Mouse (Mus musculus) heart, postnatal 0 days (tissue): ENCODE results near the gene Mark4. TPM values are rescaled to one million over a fixed set of nuclear protein-coding genes. Genes with fewer than 3 reads are reported as not detected.

Experiments used
- ATAC-seq: fragments of 200-750 bp; cut with Nextera tagmentation; 2 replicates; pipeline ENCODE4 v1.8.0; 2017; ENCODE audit warnings: low read depth, moderate number of reproducible peaks, moderate library complexity; ENCODE audit not compliant: insufficient read depth
- DNase-seq: peaks from one replicate; pipeline ENCODE4 v3.0.0-alpha.2; 2016; ENCODE audit warnings: low spot score
- H3K27ac ChIP-seq: fragments of 300-500 bp; sonication (generic); 2 replicates; pipeline ENCODE4 v1.5.1; 2014; ENCODE audit warnings: low read depth, mild to moderate bottlenecking
- H3K27me3 ChIP-seq: fragments of 300-500 bp; sonication (generic); 2 replicates; pipeline ENCODE4 v1.6.1; 2014; ENCODE audit warnings: low read length, mixed read lengths; ENCODE audit not compliant: control insufficient read depth, insufficient read depth
- H3K36me3 ChIP-seq: fragments of 300-500 bp; sonication (generic); replicated peaks from 2 replicates; pipeline ENCODE4 v1.6.1; 2014; ENCODE audit warnings: low read length, mixed read lengths; ENCODE audit not compliant: control insufficient read depth, insufficient read depth
- H3K4me1 ChIP-seq: fragments of 300-500 bp; sonication (generic); 2 replicates; pipeline ENCODE4 v1.6.1; 2014; ENCODE audit warnings: antibody characterized with exemption; ENCODE audit not compliant: control insufficient read depth, insufficient read depth
- H3K4me2 ChIP-seq: fragments of 300-500 bp; sonication (generic); 2 replicates; pipeline ENCODE4 v1.6.1; 2014; ENCODE audit warnings: low read depth, mild to moderate bottlenecking, low read length, moderate library complexity
- H3K4me3 ChIP-seq: fragments of 300-500 bp; sonication (generic); 2 replicates; pipeline ENCODE4 v1.5.1; 2014; ENCODE audit warnings: low read depth, low read length
- H3K9ac ChIP-seq: fragments of 300-500 bp; sonication (generic); replicated peaks from 2 replicates; pipeline ENCODE4 v1.6.1; 2014; ENCODE audit warnings: low read depth, low read length, mixed read lengths
- H3K9me3 ChIP-seq: fragments of 300-500 bp; sonication (generic); replicated peaks from 2 replicates; pipeline ENCODE4 v1.6.1; 2016; ENCODE audit warnings: low read length; ENCODE audit not compliant: control insufficient read depth
- CTCF ChIP-seq: IDR thresholded peaks from 2 replicates; pipeline ENCODE4 v1.5.1; 2016; ENCODE audit warnings: antibody characterized with exemption, control low read depth, low read depth
- EP300 ChIP-seq: IDR thresholded peaks from 2 replicates; pipeline ENCODE4 v1.6.1; 2016; ENCODE audit warnings: antibody characterized with exemption, low read depth
- WGBS: fragments of 180-500 bp; shearing (Covaris S2); extraction: QIAGEN DNeasy Blood & Tissue Kit; methylation state at CpG from one replicate; pipeline ENCODE4 v1.1.7; 2014; 5-methylcytosine and 5-hydroxymethylcytosine counted together
- polyA plus RNA-seq: library from polyadenylated mRNA; unstranded; fragments of >200 nt; fragmentation: Nextera tagmentation; extraction: Ambion mirVana; gene quantifications from 2 replicates; pipeline ENCODE4 v1.2.1, GENCODE M21; 2015
- total RNA-seq: library from RNA; depleted of rRNA; stranded (reverse); fragments of >200 nt; gene quantifications from 2 replicates; pipeline ENCODE4 v1.2.3, GENCODE M21; 2014; ENCODE audit warnings: low replicate concordance

Mark4 gene
- total and polyA plus RNA-seq, 2 experiments from 2014 or later, result 5.6 to 26.4 TPM

DNA sequence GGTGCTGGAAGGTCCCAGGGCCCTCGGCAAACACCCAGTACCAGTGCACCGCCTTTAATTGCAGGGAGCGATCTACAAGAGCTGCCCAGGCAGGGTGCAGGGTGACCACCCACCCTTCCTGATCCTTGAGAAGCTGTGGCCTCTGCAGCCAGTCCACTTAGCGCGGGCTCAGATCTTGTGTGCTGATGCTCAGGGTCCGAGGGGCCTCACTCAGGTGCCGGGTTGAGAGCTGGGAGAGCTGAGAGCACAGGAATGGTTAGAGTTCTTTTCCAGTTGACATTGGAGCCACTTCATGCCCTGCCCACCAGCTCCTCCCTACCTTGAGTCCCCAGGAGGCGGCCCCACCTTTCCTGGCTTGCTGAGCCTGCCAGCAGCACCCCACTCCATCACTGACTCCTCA is 64.1 kb downstream of the Mark4 start:
- Histone ChIP-seq H3K4me3 (no peak overlapping the region), H3K27me3 (peaks cover 4% of the 10 kb centered on the region), H3K36me3 (peaks cover 59% of the 10 kb centered on the region), H3K9ac (no peak overlapping the region), H3K27ac (no peak overlapping the region), H3K9me3 (no peaks in the 10 kb centered on the region), H3K4me2 (no peak overlapping the region), H3K4me1 (no peaks in the 10 kb centered on the region)
- no peak for ATAC-seq
- 88% methylated on average over 8 of the region's 8 CpGs for WGBS
- TF ChIP-seq EP300 (no peak), CTCF (no peak)
- no peak for DNase-seq

DNA sequence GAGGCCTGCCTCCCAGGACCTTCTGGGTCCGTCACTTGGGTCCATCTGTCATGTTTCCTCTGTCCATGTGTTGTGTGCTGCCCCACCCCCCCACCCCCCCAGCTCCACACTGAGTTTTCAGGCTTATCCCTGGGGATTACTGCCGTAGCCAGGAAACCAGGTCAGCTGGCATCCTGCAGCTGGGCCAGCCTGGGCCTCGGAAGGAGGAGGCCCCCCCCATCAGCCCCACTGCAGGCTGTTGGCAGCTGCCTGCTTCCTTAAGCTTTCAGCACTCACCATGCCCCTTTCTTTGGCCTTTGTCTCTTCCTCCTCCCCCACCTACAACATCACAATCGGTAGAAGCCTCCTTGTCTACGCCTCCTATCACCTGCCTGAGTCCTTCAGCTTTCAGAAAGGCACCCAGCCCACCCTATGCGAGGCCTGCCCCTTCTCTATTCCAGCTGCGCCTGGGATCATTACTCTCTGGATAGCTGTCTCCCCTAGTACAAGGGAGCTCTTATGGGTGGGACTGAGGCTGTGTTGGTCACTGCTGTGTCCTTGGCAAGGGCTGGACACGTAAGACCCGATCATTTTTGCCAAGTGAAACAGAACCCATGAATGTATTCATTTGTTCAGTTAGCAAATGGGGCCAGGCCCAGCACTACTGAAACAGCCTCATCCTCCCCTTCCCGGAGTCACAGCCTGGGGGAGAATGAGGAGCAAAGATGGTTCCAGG is 69.8 kb downstream of the Mark4 start:
- DNase-seq, result no peak
- no peak for TF ChIP-seq CTCF
- no peak for TF ChIP-seq EP300
- no peaks in the 10 kb centered on the region for H3K4me1 ChIP-seq

DNA sequence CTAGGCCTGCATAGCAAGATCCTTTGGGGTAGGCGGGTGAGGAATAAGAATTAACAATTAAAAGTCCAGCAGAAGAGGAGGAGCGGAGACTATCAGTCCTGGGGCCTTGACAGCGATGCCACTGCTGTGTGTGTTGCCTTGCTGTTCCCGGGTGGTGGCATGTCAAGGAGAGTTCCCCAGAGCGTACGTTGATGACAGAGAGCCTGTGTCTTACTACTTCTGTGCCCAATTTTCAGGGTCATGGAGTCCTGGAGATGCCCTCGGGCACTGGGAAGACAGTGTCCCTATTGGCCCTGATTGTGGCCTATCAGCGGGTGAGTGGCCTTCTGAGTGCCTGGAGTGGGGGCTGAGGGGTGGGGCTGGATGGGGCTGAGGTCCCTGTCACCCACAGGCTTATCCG is 74.9 kb downstream of the Mark4 start:
- H3K36me3 ChIP-seq, result peaks cover 50% of the 10 kb centered on the region
- no peak overlapping the region for H3K9ac ChIP-seq
- ATAC-seq (no peak), DNase-seq (no peak)
- no peak overlapping the region for H3K4me2 ChIP-seq
- H3K27ac ChIP-seq, result no peak overlapping the region
- WGBS, result 86% methylated on average over 9 of the region's 9 CpGs
- no peaks in the 10 kb centered on the region for H3K9me3 ChIP-seq
- no peaks in the 10 kb centered on the region for H3K27me3 ChIP-seq
- TF ChIP-seq EP300, result no peak
- TF ChIP-seq CTCF, result no peak
- H3K4me1 ChIP-seq, result peaks cover 6% of the 10 kb centered on the region; the same call in 1 of the 2 replicates
- H3K4me3 ChIP-seq, result no peak overlapping the region

More for the DNA sequence above, 69.8 kb downstream of the Mark4 start:
- Histone ChIP-seq H3K36me3 (peaks cover 98% of the 10 kb centered on the region), H3K9ac (no peak overlapping the region), H3K27ac (no peak overlapping the region), H3K4me2 (no peak overlapping the region), H3K27me3 (no peaks in the 10 kb centered on the region), H3K4me3 (no peak overlapping the region), H3K9me3 (no peaks in the 10 kb centered on the region)
- no peak for ATAC-seq
- 65% methylated on average over 10 of the region's 10 CpGs for WGBS

DNA sequence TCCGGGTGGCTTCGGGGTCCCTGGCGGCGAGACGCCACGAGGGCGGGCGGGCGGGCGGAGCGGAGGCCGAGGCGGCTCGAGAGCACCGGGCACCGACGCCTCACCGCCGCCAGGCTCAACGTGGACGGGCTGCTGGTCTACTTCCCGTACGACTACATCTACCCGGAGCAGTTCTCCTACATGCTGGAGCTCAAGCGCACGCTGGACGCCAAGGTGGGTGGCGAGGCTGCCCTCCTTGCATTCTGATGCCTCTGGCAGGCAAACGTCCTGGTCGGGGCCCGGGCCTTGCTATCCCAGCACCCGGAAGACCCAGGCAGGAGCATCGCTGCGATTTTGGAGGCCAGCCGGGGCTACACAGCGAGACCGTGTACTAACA is 76.5 kb downstream of the Mark4 start:
- H3K27me3 ChIP-seq, result no peaks in the 10 kb centered on the region
- TF ChIP-seq EP300 (no peak), CTCF (no peak)
- H3K9ac ChIP-seq, result peak overlapping the region; percentile 73
- peaks cover 6% of the 10 kb centered on the region; the same call in 1 of the 2 replicates for H3K4me1 ChIP-seq
- peak overlapping the region; percentile 85 for H3K4me2 ChIP-seq
- H3K36me3 ChIP-seq, result peaks cover 37% of the 10 kb centered on the region
- peak overlapping the region; percentile 91 for H3K4me3 ChIP-seq
- no peak overlapping the region for H3K27ac ChIP-seq
- 1% methylated on average over 26 of the region's 37 CpGs for WGBS
- no peak for DNase-seq
- peak; percentile 53 for ATAC-seq
- H3K9me3 ChIP-seq, result no peaks in the 10 kb centered on the region

DNA sequence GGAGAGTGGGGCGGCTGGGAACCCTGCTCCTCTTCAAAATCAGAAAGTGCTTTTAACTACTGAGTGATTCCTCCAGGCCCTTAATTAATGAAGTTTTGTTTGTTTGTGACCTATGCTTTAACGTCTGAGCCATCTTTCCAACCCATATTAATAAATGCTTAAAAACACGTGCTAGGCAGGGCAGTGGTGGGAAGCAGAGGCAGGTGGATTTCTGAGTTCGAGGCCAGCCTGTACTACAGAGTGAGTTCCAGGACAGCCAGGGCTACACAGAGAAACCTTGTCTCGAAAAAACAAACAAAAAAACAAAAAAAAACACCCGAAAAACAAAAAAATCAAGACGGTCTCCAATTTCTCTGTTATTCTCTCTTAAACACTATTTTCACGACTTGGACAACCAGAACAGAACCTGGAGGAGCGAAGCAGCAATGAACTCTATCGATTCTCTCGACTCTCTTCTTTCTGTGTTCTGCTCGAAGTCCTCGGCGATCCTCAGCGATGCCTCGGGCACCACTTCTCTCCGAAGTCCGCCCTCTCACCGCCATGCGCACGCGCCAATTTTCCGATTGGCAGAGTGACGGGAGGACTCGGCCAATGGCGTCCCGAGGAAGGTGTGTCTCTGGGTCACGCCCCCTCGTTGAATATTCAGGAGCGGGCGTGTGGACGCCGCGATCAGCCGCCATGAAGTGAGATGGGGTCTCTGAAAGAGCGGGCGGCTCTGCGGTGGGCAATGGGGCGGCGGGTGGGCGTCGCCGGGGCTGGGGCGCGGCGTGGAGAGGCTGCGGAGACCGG is 77.0 kb downstream of the Mark4 start, which contains the start of gene Ercc2:
Ercc2 (plus strand) TSS at position 634 of the 789 bp plus-strand sequence.
- Histone ChIP-seq H3K27me3 (no peaks in the 10 kb centered on the region), H3K36me3 (peaks cover 32% of the 10 kb centered on the region), H3K4me2 (peak within 1 kb of the TSS; percentile 85), H3K27ac (no peak within 1 kb of the TSS), H3K9ac (peak within 1 kb of the TSS; percentile 73), H3K4me3 (peak within 1 kb of the TSS; percentile 91), H3K9me3 (no peaks in the 10 kb centered on the region), H3K4me1 (peaks cover 6% of the 10 kb centered on the region; the same call in 1 of the 2 replicates)
- DNase-seq, result peak; percentile 97
- 6% methylated on average over 47 of the region's 48 CpGs for WGBS
- TF ChIP-seq CTCF, result no peak
- TF ChIP-seq EP300, result no peak
- ATAC-seq, result peak; percentile 95
